Mouse (Mus musculus) embryonic facial prominence, embryonic 14.5 days (tissue): ENCODE data around the gene Slc2a13. TPM values are rescaled to one million over a fixed set of nuclear protein-coding genes. Genes with fewer than 3 reads are reported as not detected.

Experiments used
- ATAC-seq: fragments of 200-750 bp; cut with Nextera tagmentation; 2 replicates; pipeline ENCODE4 v1.8.0; 2017; ENCODE audit warnings: low read depth, moderate number of reproducible peaks, moderate TSS enrichment
- DNase-seq: peaks from one replicate; pipeline ENCODE4 v3.0.0-alpha.2; 2015; ENCODE audit warnings: low spot score
- H3K27ac ChIP-seq: fragments of 300-500 bp; sonication (generic); replicated peaks from 2 replicates; pipeline ENCODE4 v1.5.1; 2014; ENCODE audit warnings: low read depth, mild to moderate bottlenecking, low read length, moderate library complexity
- H3K27me3 ChIP-seq: fragments of 300-500 bp; sonication (generic); replicated peaks from 2 replicates; pipeline ENCODE4 v1.6.1; 2014; ENCODE audit warnings: low read length; ENCODE audit not compliant: control insufficient read depth, insufficient read depth
- H3K36me3 ChIP-seq: fragments of 300-500 bp; sonication (generic); 2 replicates; pipeline ENCODE4 v1.6.1; 2014; ENCODE audit warnings: low read length, mixed read lengths; ENCODE audit not compliant: control insufficient read depth, insufficient read depth
- H3K4me1 ChIP-seq: fragments of 300-500 bp; sonication (generic); 2 replicates; pipeline ENCODE4 v1.6.1; 2014; ENCODE audit warnings: antibody characterized with exemption, low read length; ENCODE audit not compliant: control insufficient read depth, insufficient read depth
- H3K4me2 ChIP-seq: fragments of 300-500 bp; sonication (generic); 2 replicates; pipeline ENCODE4 v1.6.1; 2014; ENCODE audit warnings: low read depth, mild to moderate bottlenecking, low read length, moderate library complexity, mixed read lengths
- H3K4me3 ChIP-seq: fragments of 300-500 bp; sonication (generic); 2 replicates; pipeline ENCODE4 v1.5.1; 2014; ENCODE audit warnings: low read depth, mild to moderate bottlenecking, low read length
- H3K9ac ChIP-seq: fragments of 300-500 bp; sonication (generic); 2 replicates; pipeline ENCODE4 v1.6.1; 2014; ENCODE audit warnings: low read depth, mild to moderate bottlenecking, low read length, moderate library complexity, mixed read lengths
- H3K9me3 ChIP-seq: fragments of 300-500 bp; sonication (generic); 2 replicates; pipeline ENCODE4 v1.6.1; 2016; ENCODE audit warnings: low read length; ENCODE audit not compliant: control insufficient read depth
- WGBS: fragments of 180-500 bp; shearing (Covaris S2); extraction: QIAGEN DNeasy Blood & Tissue Kit; methylation state at CpG from one replicate; pipeline ENCODE4 v1.1.7; 2014; 5-methylcytosine and 5-hydroxymethylcytosine counted together
- polyA plus RNA-seq: library from polyadenylated mRNA; unstranded; fragments of >200 nt; fragmentation: Nextera tagmentation; extraction: Ambion mirVana; gene quantifications from 2 replicates; pipeline ENCODE4 v1.2.1, GENCODE M21; 2014

Gene Slc2a13
- polyA plus RNA-seq, 1 experiment from 2014 or later: 3.9 TPM

DNA sequence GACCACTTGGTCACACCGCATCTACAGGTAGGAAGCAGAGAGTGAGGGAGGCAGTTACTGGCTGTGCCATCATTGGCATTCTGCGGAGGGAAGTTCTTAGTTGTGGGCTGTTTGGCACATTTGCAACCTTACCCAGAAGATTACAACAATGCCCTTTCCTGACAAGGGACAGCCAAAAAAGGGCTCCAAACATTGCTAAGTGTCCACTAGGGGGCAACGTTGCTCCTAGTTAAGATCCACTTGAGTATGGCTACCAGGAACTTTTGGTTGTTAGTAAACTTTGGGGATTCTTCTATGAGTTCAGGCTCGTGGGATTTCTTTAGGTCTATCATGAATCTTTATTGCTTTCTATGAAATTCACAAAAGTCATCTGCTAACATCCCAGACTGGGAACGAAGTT, 95.3 kb downstream of the Slc2a13 start:
- Histone ChIP-seq H3K27ac (no peak overlapping the region), H3K36me3 (no peaks in the 10 kb centered on the region), H3K4me3 (no peak overlapping the region), H3K4me2 (no peak overlapping the region), H3K9me3 (peaks cover 14% of the 10 kb centered on the region), H3K4me1 (no peaks in the 10 kb centered on the region), H3K9ac (no peak overlapping the region), H3K27me3 (no peaks in the 10 kb centered on the region)
- DNase-seq (peak; percentile 85), ATAC-seq (no peak)
- whole genome bisulfite sequencing: 26% methylated on average over 5 of the region's 5 CpGs

DNA sequence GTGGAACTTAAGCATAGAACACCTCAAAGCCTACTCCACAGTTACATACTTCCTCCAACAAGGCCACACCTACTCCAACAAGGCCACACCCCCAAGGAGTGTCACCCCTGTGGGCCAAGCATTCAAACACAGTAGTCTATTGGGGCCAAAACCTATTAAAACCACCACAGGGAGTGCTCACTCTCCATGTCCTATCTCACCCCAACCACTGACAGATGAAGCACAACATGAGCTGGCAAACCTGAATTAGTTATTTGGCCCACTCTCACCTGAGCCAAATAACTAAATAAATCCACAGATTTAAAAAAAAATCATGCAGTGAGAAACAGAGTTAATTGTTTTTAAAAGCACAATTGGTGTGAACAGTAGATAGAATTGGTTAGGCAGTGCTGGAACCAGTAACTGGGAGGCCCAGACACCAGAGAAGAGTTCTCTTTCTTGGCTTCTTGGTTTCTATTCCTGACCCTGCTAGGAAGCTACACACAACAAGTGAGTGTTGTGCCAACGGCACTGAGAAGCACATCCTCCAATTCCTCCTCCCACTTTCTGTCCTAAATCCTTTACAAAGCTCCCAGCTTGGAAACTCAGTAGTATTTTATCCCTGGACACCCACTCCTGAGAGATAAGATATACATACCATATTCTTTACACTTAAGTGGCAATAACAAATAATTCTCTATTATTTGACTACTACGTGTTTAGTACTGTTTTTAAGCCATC, 99.2 kb downstream of the Slc2a13 start:
- no peak for DNase-seq
- Histone ChIP-seq H3K36me3 (no peaks in the 10 kb centered on the region), H3K9me3 (peaks cover 14% of the 10 kb centered on the region), H3K4me1 (no peaks in the 10 kb centered on the region), H3K9ac (no peak overlapping the region), H3K4me3 (no peak overlapping the region), H3K27me3 (no peaks in the 10 kb centered on the region), H3K27ac (no peak overlapping the region), H3K4me2 (no peak overlapping the region)
- 87% methylated on average over 2 of the region's 2 CpGs for WGBS
- ATAC-seq: no peak

DNA sequence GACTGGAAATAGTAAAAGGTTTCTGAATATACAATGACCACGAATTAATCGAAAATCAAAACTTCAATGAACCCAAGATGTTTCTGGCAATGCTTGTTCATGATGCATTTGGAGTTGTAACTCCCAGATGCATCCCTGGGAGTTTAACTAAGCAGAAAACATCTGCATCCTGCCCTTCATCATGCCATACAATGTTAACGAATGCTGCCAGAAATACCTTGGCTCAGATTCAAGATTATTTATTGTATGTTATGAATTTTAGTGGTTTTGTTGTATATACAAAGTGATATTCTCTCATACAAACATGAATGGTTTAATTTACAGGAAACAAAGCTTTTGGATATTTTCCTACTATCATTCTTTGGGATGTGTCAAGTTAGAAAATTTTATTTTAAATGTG, 107.7 kb downstream of the Slc2a13 start:
- no peak overlapping the region for H3K4me2 ChIP-seq
- no peak overlapping the region for H3K9ac ChIP-seq
- ATAC-seq (no peak), DNase-seq (peak; percentile 72)
- H3K4me3 ChIP-seq: no peak overlapping the region
- no peaks in the 10 kb centered on the region for H3K36me3 ChIP-seq
- WGBS: 60% methylated on average over 3 of the region's 3 CpGs
- no peaks in the 10 kb centered on the region for H3K4me1 ChIP-seq
- no peaks in the 10 kb centered on the region for H3K27me3 ChIP-seq
- H3K27ac ChIP-seq: no peak overlapping the region
- H3K9me3 ChIP-seq: 0 out of 2 replicates have a peak, but pooled peaks cover 3% of the 10 kb centered on the region

DNA sequence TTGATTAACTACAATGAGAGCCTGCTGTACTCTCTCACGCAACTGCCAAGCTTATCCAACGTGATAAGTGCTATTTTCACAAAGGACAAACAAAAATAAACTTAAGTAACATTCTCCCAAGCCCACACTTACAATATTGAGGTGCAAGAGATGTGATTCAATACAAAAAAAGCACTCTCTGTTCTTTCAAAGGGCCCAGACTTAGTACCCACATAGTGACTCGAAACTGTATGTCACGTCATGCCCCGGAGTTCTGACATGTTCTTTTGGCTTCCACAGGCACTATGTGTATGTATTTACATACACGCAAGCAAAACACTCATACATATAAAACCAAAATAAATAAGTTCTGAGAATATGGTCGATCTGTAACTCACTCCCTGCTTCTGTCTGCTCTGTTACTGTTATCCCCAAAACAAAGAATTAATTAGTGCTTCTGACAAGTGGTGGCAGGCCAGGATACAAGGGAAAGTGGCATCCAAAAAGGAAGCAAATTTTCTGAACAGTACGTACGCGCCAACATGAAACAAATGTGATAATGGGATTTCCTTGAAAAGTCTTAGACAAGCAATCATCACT, 109.1 kb downstream of the Slc2a13 start:
- no peak for DNase-seq
- no peak overlapping the region for H3K27ac ChIP-seq
- H3K9me3 ChIP-seq: no peaks in the 10 kb centered on the region
- H3K36me3 ChIP-seq: no peaks in the 10 kb centered on the region
- no peak overlapping the region for H3K4me3 ChIP-seq
- 87% methylated on average over 10 of the region's 10 CpGs for WGBS
- H3K9ac ChIP-seq: no peak overlapping the region
- H3K4me1 ChIP-seq: no peaks in the 10 kb centered on the region
- no peak overlapping the region for H3K4me2 ChIP-seq
- no peak for ATAC-seq
- no peaks in the 10 kb centered on the region for H3K27me3 ChIP-seq

DNA sequence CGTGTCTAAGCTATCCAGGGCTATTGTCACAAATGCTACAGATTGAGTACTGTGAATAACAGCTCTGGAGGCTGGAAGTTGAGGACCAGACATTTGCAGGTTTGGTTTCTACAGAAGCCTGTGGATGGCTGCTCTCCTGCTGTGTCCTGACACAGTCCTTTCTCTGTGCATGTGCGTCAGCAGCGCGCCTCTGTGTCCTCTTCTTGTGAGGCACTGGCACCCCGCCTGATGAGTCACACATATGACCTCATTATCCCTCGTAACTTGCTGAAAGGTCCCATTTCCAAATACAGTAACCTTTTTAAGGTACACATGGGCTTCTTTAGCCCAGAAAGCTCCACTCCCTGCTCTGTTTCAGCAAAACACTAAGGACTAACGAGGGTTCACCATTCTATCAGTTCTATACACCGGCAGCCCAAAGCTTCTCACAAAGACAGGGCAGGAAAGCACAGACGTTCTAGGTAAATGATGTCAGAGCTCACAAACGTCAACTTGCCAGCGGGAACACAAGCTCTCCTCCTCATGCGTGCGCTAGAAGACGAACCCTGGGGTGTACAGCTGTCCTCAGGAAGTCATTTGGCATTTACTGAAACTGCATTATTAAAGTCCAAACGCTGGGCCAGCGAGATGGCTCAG, 109.9 kb downstream of the Slc2a13 start:
- H3K4me2 ChIP-seq: no peak overlapping the region
- no peak overlapping the region for H3K9ac ChIP-seq
- no peak for DNase-seq
- H3K9me3 ChIP-seq: no peaks in the 10 kb centered on the region
- ATAC-seq: no peak
- H3K27ac ChIP-seq: no peak overlapping the region
- no peaks in the 10 kb centered on the region for H3K27me3 ChIP-seq
- H3K4me3 ChIP-seq: no peak overlapping the region
- H3K36me3 ChIP-seq: no peaks in the 10 kb centered on the region
- 75% methylated on average over 16 of the region's 16 CpGs for WGBS
- H3K4me1 ChIP-seq: no peaks in the 10 kb centered on the region

DNA sequence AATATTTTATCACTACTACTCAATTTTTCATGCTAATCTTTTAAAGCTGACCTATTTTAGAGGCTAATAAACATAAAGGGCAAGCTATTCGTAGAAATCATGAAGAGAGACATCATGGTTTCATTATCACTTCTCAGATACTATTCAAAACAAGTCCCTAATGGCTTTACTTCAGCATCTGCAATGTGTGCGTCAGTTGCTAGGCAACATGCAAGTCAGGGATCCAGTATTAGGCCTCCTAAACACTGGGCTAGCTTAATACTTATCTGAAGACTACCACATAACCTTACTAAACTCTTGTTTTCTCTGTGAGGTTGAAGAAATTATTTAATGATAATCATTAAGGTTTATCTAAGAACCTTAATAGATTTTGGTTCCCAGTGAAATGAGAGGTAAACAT, 111.1 kb downstream of the Slc2a13 start:
- H3K9ac ChIP-seq: no peak overlapping the region
- ATAC-seq (no peak), DNase-seq (peak; percentile 22)
- no peaks in the 10 kb centered on the region for H3K9me3 ChIP-seq
- no peaks in the 10 kb centered on the region for H3K4me1 ChIP-seq
- H3K27ac ChIP-seq: no peak overlapping the region
- WGBS: 63% methylated on average over 2 of the region's 2 CpGs
- no peak overlapping the region for H3K4me3 ChIP-seq
- H3K4me2 ChIP-seq: no peak overlapping the region
- H3K27me3 ChIP-seq: no peaks in the 10 kb centered on the region
- no peaks in the 10 kb centered on the region for H3K36me3 ChIP-seq

DNA sequence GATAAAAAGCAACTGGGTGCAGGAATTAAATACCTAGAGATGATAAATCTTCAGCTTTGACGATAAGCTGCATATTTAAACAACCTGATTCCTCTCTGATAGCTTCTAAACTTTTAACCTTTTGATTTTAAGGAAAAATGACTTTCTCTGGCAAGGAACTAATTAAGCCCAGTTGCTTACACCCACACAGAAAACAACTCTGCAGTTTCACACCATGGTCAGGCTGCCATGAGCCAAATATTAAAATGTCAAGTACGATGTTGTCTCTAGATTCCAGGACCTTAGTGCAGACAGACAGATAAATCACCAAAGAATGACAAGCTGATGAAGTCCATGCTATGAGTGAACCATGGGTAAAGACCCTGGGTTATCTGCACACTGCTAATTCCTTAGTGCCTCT, 115.9 kb downstream of the Slc2a13 start:
- 74% methylated on average over 2 of the region's 2 CpGs for WGBS
- Histone ChIP-seq H3K36me3 (no peaks in the 10 kb centered on the region), H3K27ac (no peak overlapping the region), H3K4me1 (no peaks in the 10 kb centered on the region), H3K9me3 (no peaks in the 10 kb centered on the region), H3K27me3 (no peaks in the 10 kb centered on the region), H3K4me2 (no peak overlapping the region), H3K9ac (no peak overlapping the region), H3K4me3 (no peak overlapping the region)
- ATAC-seq: no peak
- DNase-seq: no peak

DNA sequence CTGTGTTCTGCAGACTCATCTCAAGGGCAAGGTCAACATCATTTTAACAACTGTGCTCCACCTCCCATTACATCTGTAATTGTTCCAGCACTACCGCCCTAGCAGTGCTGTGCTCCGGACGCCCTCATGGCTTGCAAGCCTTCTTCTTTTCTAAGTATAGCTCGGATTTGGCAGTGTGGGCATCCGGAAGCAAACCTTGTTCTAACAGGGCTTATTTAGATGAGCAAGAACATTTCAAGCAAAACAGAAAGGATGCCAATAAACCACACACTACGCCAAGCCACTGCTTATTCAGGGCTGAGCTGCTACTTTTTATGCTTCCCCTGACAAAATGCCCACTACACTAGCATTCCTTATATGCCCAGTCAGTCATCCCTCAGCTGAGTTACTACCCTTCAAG, 127.7 kb downstream of the Slc2a13 start:
- Histone ChIP-seq H3K36me3 (no peaks in the 10 kb centered on the region), H3K4me1 (no peaks in the 10 kb centered on the region), H3K4me3 (no peak overlapping the region), H3K27ac (no peak overlapping the region), H3K4me2 (no peak overlapping the region), H3K27me3 (no peaks in the 10 kb centered on the region), H3K9me3 (peaks cover 13% of the 10 kb centered on the region; the same call in 1 of the 2 replicates), H3K9ac (no peak overlapping the region)
- DNase-seq: no peak
- 85% methylated on average over 6 of the region's 6 CpGs for WGBS
- no peak for ATAC-seq
